Mouse (Mus musculus) CH12.LX (cell line): ENCODE data around the gene Zfyve27.

Experiments
- CTCF ChIP-seq, 2 experiments: IDR thresholded peaks in 1 of 2; conservative IDR thresholded peaks in 1 of 2; 2 replicates each; pipeline ENCODE4 v1.5.1; 2011 to 2012; ENCODE audit warnings: low read depth in 2 of 2, low read length in 2 of 2, improper control_type of control experiment in 1 of 2, inconsistent platforms in 1 of 2, mild to moderate bottlenecking in 1 of 2, moderate library complexity in 1 of 2
- EP300 ChIP-seq: IDR thresholded peaks from 2 replicates; pipeline ENCODE4 v1.6.1; 2011; ENCODE audit warnings: low read length, improper control_type of control experiment
- JUND ChIP-seq: conservative IDR thresholded peaks from 2 replicates; pipeline ENCODE4 v1.6.1; 2011; ENCODE audit warnings: low read depth, low read length, improper control_type of control experiment
- MAFK ChIP-seq: IDR thresholded peaks from 2 replicates; pipeline ENCODE4 v1.6.1; 2011; ENCODE audit warnings: low read length, improper control_type of control experiment; ENCODE audit not compliant: insufficient replicate concordance
- MAX ChIP-seq: IDR thresholded peaks from 2 replicates; pipeline ENCODE4 v1.6.1; 2011; ENCODE audit warnings: low read length, improper control_type of control experiment
- MEF2A ChIP-seq: IDR thresholded peaks from 2 replicates; pipeline ENCODE4 v1.6.1; 2014; ENCODE audit warnings: low read depth, mild to moderate bottlenecking, inconsistent platforms, low read length, improper control_type of control experiment, borderline replicate concordance
- POLR2AphosphoS2 ChIP-seq: IDR thresholded peaks from 2 replicates; pipeline ENCODE4 v1.6.1; 2011; ENCODE audit warnings: low read depth, low read length, improper control_type of control experiment
- SIN3A ChIP-seq: IDR thresholded peaks from 2 replicates; pipeline ENCODE4 v1.6.1; 2012; ENCODE audit warnings: low read length, improper control_type of control experiment, inconsistent platforms
- USF1 ChIP-seq: IDR thresholded peaks from 2 replicates; pipeline ENCODE4 v1.6.1; 2014; ENCODE audit warnings: low read depth, mild to moderate bottlenecking, inconsistent platforms, low read length, improper control_type of control experiment

- no peak for TF ChIP-seq CTCF (conservative IDR thresholded peaks at IDR 0.05 in 1 of 2, IDR thresholded peaks at IDR 0.05 in 1 of 2; ENCODE audit: low read depth in 2 of 2, low read length in 2 of 2)
- TF ChIP-seq POLR2AphosphoS2, result no peak
- no peak for TF ChIP-seq MAX
- no peak for TF ChIP-seq SIN3A
- TF ChIP-seq EP300, result no peak
- no peak for TF ChIP-seq MAFK
- TF ChIP-seq USF1, result no peak
- no peak for TF ChIP-seq JUND
- TF ChIP-seq MEF2A, result no peak
Observed at GRCm38 (mm10) chr19:42214601-42215000, 50.9 kb downstream of the Zfyve27 start.
